Mouse (Mus musculus) left cerebral cortex, adult 11 months (tissue): Measurements from ENCODE around the gene Rab40c.
"Not testable (repeated sequence)": the region's sequence is repeated elsewhere in the genome, so short reads cannot be mapped to it uniquely, and the experiment has no call there.

ENCODE experiments used
- DNase-seq: peaks from one replicate; pipeline ENCODE4 v3.0.0; 2022; ENCODE audit warnings: low spot score

Rab40c gene

GRCm38 (mm10) chr17:25875171-25876136, 44.1 kb downstream of the Rab40c start:
- peak; percentile 85 for DNase-seq

- DNase-seq: peak; percentile 94
Observed at GRCm38 (mm10) chr17:25874721-25875170, 44.8 kb downstream of the Rab40c start, which contains the start of gene Mettl26. Gene Mettl26 (plus strand): TSS chr17:25875074.

- no peak for DNase-seq
Observed at GRCm38 (mm10) chr17:25874148-25874720, 45.3 kb downstream of the Rab40c start.

DNA sequence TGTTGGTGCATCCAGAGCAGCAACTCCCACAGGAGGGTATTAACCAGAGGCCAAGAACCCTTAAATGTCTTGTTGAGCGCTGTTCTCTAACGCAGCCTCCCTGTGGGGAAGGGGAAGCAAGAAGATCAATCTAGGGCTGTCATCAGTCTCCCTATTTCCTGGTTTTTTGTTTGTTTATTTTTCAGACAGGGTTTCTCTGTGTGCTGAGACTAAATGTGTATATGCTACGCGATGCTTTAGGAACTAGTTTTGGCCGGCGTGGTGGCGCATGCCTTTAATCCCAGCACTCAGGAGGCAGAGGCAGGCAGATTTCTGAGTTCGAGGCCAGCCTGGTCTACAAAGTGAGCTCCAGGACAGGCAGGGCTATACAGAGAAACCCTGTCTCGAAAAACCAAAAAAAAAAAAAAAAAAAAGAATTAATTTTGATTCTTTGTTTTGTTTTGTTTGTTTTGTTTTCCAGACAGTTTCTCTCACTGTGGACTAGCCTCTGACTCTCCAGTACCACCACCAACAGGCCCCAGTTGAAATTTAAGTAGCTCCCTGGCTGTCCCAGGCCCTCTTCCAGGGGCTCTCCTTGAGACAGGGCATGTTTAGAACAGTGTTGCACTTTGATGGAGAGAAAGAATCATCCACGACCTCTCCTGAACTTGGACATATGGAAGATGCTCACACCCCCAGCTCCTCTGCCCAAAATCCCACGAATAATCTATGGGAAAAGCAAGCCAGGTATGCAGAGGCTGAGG, 46.0 kb downstream of the Rab40c start:
- no peak for DNase-seq

DNA sequence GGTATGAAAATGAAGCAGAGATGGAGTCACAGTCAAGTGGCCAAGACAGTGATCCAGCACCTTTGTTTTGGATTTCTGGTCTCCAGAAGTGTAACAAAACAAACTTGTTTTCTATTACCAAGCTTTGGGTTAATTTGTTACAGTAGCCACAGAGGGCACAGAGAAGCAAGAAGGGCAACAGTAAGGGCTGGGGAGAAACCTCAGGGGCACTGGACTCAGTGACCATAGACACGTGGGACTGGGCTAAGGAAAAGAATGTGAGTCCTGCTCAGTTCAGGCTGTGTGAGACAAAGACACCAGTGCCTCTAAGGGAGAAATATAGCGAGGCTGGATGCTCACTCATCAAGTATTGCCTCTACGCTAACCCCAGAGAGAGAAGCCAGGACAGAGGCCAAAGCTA, 46.9 kb downstream of the Rab40c start:
- no peak for DNase-seq

- DNase-seq: not testable (repeated sequence)
Observed at GRCm38 (mm10) chr17:25871566-25871965, 48.0 kb downstream of the Rab40c start.

GRCm38 (mm10) chr17:25869954-25870353, 49.6 kb downstream of the Rab40c start:
- no peak for DNase-seq

DNA sequence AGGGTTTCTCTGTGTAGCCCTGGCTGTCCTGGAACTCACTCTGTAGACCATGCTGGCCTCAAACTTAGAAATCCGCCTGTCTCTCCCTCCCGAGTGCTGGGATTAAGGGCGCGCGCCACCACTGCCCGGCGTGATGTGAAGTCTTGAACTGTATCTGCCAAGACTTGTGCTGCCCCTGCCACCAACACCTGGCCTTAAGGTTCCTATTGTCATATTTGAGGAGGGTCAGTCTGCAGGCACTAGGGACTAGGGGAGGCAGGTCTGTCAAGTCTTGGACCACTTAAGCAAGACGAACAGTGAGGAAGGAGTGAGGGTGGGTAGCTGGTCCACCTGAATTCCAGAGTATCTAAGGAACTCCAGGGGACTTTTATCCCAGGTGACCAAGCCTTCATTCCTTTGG, 50.0 kb downstream of the Rab40c start:
- DNase-seq: no peak

- peak; percentile 74 for DNase-seq
Observed at GRCm38 (mm10) chr17:25868601-25869191, 50.8 kb downstream of the Rab40c start, which contains the start of gene Mcrip2. Gene Mcrip2 (minus strand): TSS chr17:25868764.

DNA sequence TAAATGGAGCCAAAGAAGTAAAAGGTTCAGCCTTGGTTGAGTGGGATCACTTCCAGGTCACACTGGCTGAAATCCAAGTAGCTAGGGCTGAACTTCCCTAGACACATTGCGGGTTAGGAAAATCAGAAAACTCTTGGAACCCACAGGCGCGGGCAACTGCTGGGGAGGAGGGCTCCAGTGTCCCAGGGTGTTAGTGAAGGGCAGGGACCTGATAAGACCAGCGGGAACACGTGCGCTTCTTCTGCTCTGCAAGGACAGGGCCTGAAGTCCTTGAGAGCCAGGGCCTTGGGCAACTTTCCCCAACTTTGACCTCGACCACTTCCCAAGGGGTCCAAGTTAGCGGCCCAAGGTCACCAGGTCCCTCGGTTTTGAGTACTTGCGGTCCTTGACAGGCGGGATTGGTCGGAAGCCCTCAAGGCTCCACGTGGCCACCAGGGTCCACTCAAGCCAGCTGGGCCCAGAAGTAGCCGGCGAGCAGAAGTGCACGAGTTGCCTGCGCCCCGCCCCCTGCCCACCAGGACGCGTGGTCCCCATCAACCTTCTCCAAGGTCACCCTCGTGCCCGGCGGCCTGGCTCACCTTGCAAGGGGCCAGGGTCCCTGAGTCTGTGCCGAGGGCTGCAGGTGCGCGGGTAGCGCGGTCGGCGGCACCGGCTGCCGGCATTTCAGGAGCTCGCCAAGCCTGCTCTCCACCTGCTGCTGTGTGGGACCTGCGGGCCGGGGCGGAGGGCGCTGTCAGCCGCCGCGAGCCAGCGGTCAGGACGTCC, 51.5 kb downstream of the Rab40c start:
- no peak for DNase-seq

- DNase-seq: no peak
Observed at GRCm38 (mm10) chr17:25867509-25867835, 52.1 kb downstream of the Rab40c start.

GRCm38 (mm10) chr17:25866172-25866571, 53.4 kb downstream of the Rab40c start:
- no peak for DNase-seq

DNA sequence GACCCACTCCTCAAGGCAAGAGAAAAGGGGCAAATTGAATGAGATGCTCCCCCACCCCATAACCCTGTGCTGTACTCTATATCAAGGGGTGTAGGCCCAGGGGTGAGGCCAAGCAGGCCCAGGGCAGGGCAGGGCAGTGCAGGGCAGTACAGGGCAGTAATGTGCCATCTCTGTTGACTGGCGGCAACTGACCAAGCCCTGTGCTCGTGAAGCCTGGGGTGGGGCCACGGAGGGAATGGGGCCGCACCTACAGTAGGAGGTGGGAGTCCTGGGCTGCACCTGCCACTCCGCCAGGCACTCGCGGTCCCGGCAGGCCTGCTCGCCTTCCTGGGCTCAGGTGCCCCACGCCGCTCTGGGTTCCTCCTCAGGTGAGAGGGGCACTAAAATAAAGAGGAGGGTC, 54.2 kb downstream of the Rab40c start:
- no peak for DNase-seq

DNA sequence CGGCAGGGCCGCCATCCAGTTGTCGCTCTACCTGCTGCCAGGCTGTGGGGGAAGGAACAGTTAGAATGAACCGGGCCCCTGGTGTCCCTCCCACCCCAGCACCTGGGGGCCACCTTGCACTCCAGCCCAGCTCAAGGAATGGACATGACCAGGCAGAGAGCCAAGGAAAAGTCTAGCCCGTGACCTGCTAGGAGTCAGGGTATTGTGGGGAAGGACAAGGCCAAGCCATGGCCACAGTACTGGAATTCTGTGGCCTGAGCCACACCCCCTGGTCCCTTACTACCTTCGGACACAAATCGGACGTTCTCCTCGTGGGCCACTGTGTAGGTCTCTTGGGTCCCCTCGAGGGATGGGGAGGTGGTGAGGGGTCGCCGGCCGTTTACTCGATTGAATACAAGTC, 55.2 kb downstream of the Rab40c start:
- DNase-seq: no peak

DNA sequence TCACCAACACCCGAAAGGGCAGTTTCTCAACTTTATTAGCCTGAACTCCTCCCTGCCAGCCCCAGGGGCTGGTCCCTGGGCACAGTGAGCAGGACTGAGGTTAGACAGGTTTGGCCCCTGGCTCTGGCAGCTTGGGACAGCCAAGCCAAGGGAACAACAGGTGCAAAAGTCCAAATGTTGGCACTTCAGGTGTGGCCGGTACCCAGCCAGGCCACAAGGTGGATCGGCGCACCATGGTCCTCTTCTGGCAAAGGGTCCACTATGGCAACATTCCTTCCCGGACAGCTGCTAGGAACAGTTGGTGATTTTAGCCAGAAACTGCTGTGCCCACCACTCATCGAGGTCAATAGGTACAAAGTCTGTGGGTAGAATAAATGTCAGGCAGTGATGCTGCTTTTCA, 55.8 kb downstream of the Rab40c start:
- no peak for DNase-seq

DNA sequence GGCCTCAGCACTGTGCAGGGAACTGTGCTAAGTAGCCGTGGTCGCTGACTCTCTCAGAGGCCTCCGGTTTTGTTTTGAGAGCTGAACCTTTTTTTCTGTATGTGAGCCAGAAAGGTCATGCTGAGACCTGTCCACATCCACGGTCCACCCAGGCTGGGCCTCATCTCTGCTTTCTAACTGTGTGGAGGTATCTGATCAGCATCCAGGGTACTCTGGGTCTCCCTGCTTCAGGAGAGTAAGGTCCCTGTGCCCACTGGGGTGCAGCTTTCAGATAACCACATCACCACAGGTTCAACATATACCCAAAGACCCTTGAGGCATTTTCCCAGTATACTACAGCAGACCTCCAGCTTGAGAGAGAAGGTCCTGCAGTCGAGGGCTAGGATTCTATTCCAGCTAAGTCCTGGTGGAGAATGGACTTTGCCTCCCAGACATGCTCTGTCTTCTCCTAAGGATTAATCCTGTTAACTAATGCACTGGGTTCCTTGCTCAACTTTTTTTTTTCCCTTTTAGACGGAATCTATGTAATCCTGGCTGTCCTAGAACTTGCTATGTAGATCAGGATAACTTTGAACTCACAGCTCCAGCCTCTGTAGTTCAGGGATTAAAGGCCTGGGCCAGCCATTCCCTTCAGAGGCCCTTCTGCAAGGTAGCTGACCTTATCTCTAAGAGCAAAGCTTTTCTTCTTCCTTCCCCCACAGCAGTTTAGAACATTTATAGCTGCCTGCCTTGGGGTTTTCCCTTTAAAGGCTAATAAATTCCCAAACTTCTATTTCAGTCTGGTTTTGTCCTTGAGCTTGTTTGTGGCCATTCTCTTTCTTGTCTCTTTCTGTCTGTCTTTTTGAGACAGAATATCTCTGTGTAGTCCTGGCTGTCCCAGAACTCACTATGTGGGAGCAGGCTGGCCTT, 57.6 kb downstream of the Rab40c start:
- no peak for DNase-seq

- peak; percentile 91 for DNase-seq
Observed at GRCm38 (mm10) chr17:25860832-25861703, 58.5 kb downstream of the Rab40c start, which contains the start of gene Wdr90. Gene Wdr90 (minus strand): TSS chr17:25861501.

DNA sequence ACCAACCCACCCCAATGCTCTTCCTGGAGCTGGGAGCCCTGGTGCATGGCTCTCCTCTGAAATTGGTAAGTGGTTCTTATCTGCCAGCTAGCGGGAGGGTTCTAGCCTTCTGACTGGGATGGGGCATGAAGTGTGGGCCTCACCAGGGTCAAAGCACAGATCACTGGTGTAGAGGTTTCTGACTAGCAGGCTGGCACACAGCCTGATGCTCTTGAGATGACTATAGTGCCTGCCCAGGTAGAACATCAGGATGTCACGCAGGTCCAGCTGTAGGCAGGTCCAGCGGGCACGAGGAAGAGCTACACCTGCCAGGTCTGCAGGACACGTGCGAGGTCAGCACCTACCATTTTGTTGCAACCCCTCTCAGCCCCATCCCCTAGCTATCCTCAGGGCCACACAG, 59.3 kb downstream of the Rab40c start:
- no peak for DNase-seq

GRCm38 (mm10) chr17:25844396-25844901, 75.1 kb downstream of the Rab40c start, which contains the start of gene Rhot2:
Gene Rhot2 (minus strand): TSS chr17:25844851.
- peak; percentile 90 for DNase-seq
